Mouse (Mus musculus) heart, adult 2 months (tissue): Measurements from ENCODE around the gene Ttc23. TPM values are rescaled to one million over a fixed set of nuclear protein-coding genes. Genes with fewer than 3 reads are reported as not detected.

Experiments
- DNase-seq, 2 experiments: peaks; one replicate each; pipeline ENCODE4 v3.0.0; 2021
- H3K27ac ChIP-seq: fragments of 200-600 bp; 2 replicates; pipeline ENCODE4 v1.8.1; 2022
- H3K27me3 ChIP-seq: fragments of 200-500 bp; 2 replicates; pipeline ENCODE4 v1.6.1; 2012; ENCODE audit warnings: mild to moderate bottlenecking, low read length, inconsistent platforms, mixed read lengths; ENCODE audit not compliant: control insufficient read depth, insufficient read depth
- H3K36me3 ChIP-seq: fragments of 200-500 bp; 2 replicates; pipeline ENCODE4 v1.6.1; 2012; ENCODE audit warnings: low read length, inconsistent platforms; ENCODE audit not compliant: control insufficient read depth, insufficient read depth
- H3K4me1 ChIP-seq: fragments of 200-500 bp; 2 replicates; pipeline ENCODE4 v1.6.1; 2011; ENCODE audit warnings: low read length; ENCODE audit not compliant: control insufficient read depth, insufficient read depth
- H3K4me3 ChIP-seq: fragments of 200-600 bp; 2 replicates; pipeline ENCODE4 v1.8.1; 2022
- H3K79me2 ChIP-seq: fragments of 200-500 bp; replicated peaks from 2 replicates; pipeline ENCODE4 v1.6.1; 2012; ENCODE audit warnings: mild to moderate bottlenecking, inconsistent platforms, low read length, moderate library complexity, mixed read lengths; ENCODE audit not compliant: control insufficient read depth, insufficient read depth
- H3K9ac ChIP-seq: fragments of 200-500 bp; 2 replicates; pipeline ENCODE4 v1.6.1; 2012; ENCODE audit warnings: low read depth, mild to moderate bottlenecking, control low read depth, inconsistent platforms, low read length, mixed read lengths
- CTCF ChIP-seq: fragments of 200-600 bp; IDR thresholded peaks from 2 replicates; pipeline ENCODE4 v1.8.1; 2022; ENCODE audit warnings: antibody characterized with exemption, mild to moderate bottlenecking, moderate library complexity
- EP300 ChIP-seq: fragments of 200-500 bp; IDR thresholded peaks from 2 replicates; pipeline ENCODE4 v1.6.1; 2011; ENCODE audit warnings: low read depth, low read length, control low read depth; ENCODE audit not compliant: insufficient read depth
- POLR2A ChIP-seq: fragments of 200-500 bp; IDR thresholded peaks from 2 replicates; pipeline ENCODE4 v1.6.1; 2011; ENCODE audit warnings: mild to moderate bottlenecking, low read depth, low read length, control low read depth; ENCODE audit not compliant: insufficient read depth
- WGBS: fragments of 180-500 bp; shearing (Covaris S2); methylation state at CpG from one replicate; pipeline ENCODE4 v1.1.7; 2018; 5-methylcytosine and 5-hydroxymethylcytosine counted together
- intact Hi-C: fragments of 180-260 bp; cut with DNase I; formaldehyde crosslinking; loops from one replicate; pipeline ENCODE4 v1.15.1; 2025
- polyA plus RNA-seq: library from polyadenylated mRNA; depleted of rRNA; stranded (reverse); fragments of >200 nt; gene quantifications from 2 replicates; pipeline ENCODE4 v1.2.3, GENCODE M21; 2012
- total RNA-seq, 2 experiments: library from RNA; stranded (reverse); gene quantifications; 2 replicates each; pipeline ENCODE4 v1.2.3; 2021

Gene Ttc23
- total and polyA plus RNA-seq, 3 experiments, result 3.6 to 20.7 (median 18.6) TPM

DNA sequence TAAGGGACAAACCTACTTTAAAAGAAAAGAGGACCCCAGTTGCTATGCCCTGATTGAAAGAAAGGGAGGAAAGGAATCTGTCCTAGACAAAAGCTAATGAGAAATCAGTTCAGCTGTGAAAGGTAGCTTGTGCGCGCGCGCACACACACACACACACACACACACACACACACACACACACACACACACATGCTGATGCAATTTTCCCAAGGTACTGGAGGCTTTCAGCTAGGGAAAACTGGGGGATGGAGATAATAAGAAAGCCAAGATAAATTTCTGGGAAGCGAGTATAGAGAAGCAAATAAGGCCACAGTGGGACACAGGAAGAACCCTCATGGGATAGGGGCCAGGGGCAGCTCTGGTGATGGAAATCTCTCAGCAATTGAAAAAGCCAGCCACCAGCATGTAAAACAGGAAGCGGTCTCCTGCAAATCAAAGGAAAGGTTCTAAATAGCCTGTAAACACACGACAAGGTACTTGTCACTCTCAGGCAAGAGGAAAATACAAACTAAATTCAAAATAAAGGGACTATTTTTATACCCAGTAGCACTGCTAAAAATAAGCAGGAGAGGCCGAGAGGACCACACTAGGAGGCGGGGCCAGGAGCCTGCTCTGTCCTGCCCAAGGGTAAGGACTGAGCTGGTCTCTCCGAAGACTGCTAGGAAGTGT, 33.3 kb upstream of the Ttc23 start:
- WGBS, result 12% methylated on average over 10 of the region's 10 CpGs
- no peaks in the 10 kb centered on the region for H3K79me2 ChIP-seq
- intact Hi-C loops, result loop anchor here (2.0 kb wide), 1 partner anchor 51 kb away; no protein-coding TSS in a partner anchor
- H3K4me1 ChIP-seq, result peaks cover 16% of the 10 kb centered on the region
- H3K36me3 ChIP-seq, result peaks cover 13% of the 10 kb centered on the region
- H3K4me3 ChIP-seq, result peak overlapping the region; percentile 31
- peak; percentile 51 to 71 for DNase-seq
- peak overlapping the region; percentile 28; the same call in 1 of the 2 replicates for H3K9ac ChIP-seq
- H3K27ac ChIP-seq, result peak overlapping the region; percentile 92
- H3K27me3 ChIP-seq, result no peaks in the 10 kb centered on the region
- TF ChIP-seq EP300, result 0 out of 2 replicates have a peak, but pooled peaks have one; percentile 54
- no peak for TF ChIP-seq CTCF
- 0 out of 2 replicates have a peak, but pooled peaks have one; percentile 40 for TF ChIP-seq POLR2A

DNA sequence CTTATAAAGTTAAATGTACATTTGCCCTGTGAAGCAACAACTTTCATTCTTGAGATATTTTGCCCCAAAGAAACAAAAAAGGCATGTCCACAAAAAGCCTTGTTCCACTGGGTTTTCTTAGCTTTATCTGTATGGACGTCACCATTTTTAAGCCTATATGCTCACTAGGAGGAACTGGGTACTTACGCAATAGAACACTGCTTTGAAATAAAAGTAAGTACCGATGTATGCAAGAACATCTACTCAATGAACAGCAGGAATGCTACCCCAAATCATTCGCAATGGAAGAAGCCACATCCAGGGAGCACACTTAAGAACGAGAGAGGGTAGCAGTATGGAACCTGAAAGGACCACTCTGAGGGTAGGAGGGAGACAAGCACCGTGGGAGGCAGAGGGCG, 32.7 kb upstream of the Ttc23 start:
- Histone ChIP-seq H3K27me3 (no peaks in the 10 kb centered on the region), H3K4me1 (peaks cover 16% of the 10 kb centered on the region), H3K27ac (peak overlapping the region; percentile 92), H3K79me2 (no peaks in the 10 kb centered on the region), H3K36me3 (peaks cover 13% of the 10 kb centered on the region), H3K4me3 (peak overlapping the region; percentile 31), H3K9ac (no peak overlapping the region; the same call in 1 of the 2 replicates)
- TF ChIP-seq POLR2A, result no peak
- TF ChIP-seq CTCF, result no peak
- no peak for TF ChIP-seq EP300
- intact Hi-C loops, result no loop called here
- 72% methylated on average over 7 of the region's 7 CpGs for WGBS
- no peak for DNase-seq

DNA sequence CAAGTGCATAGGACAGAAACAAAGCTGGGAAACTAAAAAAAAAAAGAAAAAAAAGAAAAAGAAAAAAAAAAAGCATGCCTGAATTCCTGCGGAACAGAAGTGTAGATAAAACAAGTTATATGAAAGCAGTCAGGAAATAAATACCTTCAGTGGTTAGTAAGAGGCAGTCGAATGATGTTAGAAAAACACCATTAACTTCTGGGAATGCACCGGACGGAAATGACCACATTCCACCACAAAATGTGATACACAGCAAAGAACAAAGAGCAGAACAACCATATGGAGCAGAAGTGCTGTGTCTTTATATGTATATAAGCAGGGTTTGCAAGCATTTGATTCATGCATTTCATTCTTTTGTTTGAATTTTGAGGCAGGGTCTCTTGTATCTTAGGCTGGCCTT, 30.3 kb upstream of the Ttc23 start:
- H3K27ac ChIP-seq, result peak overlapping the region; percentile 30; the same call in 1 of the 2 replicates
- H3K4me3 ChIP-seq, result no peak overlapping the region
- intact Hi-C loops, result no loop called here
- 40% methylated on average over 4 of the region's 4 CpGs for WGBS
- peaks cover 22% of the 10 kb centered on the region for H3K4me1 ChIP-seq
- H3K79me2 ChIP-seq, result no peaks in the 10 kb centered on the region
- peaks cover 22% of the 10 kb centered on the region for H3K36me3 ChIP-seq
- no peak for DNase-seq
- H3K27me3 ChIP-seq, result no peaks in the 10 kb centered on the region
- H3K9ac ChIP-seq, result no peak overlapping the region
- TF ChIP-seq CTCF (no peak), EP300 (no peak), POLR2A (no peak)

DNA sequence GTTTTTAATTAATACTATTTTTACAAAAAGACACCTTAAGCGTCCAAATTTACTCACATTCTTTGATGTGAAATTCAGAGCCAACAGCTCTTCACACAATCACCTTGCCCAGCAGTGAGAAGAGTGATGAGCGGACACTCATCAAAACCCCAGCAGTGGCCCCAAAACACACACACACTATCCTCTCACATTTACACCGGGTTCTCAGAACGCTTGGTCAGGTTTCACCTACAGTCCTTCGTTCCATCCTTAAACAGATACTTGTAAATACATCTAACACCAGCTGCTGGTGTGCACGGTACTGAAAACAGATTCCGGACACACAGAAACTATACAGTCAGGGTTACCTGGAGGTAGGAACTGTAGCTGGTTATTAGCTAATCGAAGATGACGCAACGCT, 29.6 kb upstream of the Ttc23 start:
- no peaks in the 10 kb centered on the region for H3K79me2 ChIP-seq
- H3K4me3 ChIP-seq, result no peak overlapping the region
- DNase-seq, result no peak
- H3K27me3 ChIP-seq, result no peaks in the 10 kb centered on the region
- no peak overlapping the region for H3K9ac ChIP-seq
- no peak for TF ChIP-seq EP300
- TF ChIP-seq CTCF, result no peak
- TF ChIP-seq POLR2A, result no peak
- WGBS, result 93% methylated on average over 10 of the region's 10 CpGs
- H3K36me3 ChIP-seq, result peaks cover 25% of the 10 kb centered on the region
- peaks cover 24% of the 10 kb centered on the region for H3K4me1 ChIP-seq
- no peak overlapping the region; the same call in 1 of the 2 replicates for H3K27ac ChIP-seq
- intact Hi-C loops, result no loop called here

DNA sequence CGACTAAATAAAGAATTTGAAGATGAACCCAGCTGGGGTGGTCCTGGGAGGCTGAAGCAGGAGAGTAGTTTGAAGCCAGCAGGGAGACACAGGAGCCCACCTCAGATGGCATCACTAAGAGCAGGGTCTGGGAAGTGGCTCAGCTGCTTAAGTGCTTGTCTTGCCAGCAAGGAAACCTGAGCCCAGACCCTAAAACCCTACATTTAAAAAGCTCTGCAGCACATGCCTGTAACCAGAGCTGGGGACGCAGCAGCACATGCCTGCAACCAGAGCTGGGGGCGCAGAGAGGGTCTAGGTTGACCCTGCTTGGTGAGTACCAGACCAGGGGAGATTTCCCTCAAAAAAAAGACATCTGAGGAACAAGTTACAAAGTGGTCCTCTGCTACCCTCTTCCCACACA, 28.9 kb upstream of the Ttc23 start:
- intact Hi-C loops, result no loop called here
- H3K27ac ChIP-seq, result no peak overlapping the region
- H3K4me1 ChIP-seq, result peaks cover 21% of the 10 kb centered on the region
- 93% methylated on average over 3 of the region's 3 CpGs for WGBS
- TF ChIP-seq POLR2A, result no peak
- H3K4me3 ChIP-seq, result no peak overlapping the region
- H3K36me3 ChIP-seq, result peaks cover 25% of the 10 kb centered on the region
- H3K9ac ChIP-seq, result no peak overlapping the region
- H3K79me2 ChIP-seq, result no peaks in the 10 kb centered on the region
- no peaks in the 10 kb centered on the region for H3K27me3 ChIP-seq
- DNase-seq, result no peak

DNA sequence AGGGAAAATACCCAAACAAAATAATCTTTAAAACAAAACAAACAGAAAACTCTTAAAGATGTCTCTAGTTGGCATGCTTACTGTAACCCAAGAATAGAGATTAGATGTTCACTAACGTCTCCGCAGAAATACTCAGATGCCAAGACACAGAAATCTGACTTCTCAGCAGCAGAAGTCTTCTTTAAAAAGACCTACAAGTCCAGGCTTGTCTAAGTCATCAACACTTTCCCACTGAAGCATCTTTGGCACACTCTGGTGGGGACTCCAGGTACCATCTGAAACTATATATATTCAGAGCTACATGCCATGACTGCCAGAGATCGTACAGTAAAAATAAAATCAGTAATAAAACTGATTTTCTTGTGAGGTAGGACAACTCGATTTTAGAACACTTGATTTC, 27.4 kb upstream of the Ttc23 start:
- no peak for DNase-seq
- 48% methylated on average over 4 of the region's 4 CpGs for WGBS
- H3K79me2 ChIP-seq, result no peaks in the 10 kb centered on the region
- TF ChIP-seq CTCF (peak; percentile 67), EP300 (no peak)
- H3K27me3 ChIP-seq, result no peaks in the 10 kb centered on the region
- H3K9ac ChIP-seq, result no peak overlapping the region
- intact Hi-C loops, result loop anchor here (5.0 to 10.0 kb wide), 3 partner anchors 153 to 485 kb away; partner anchors contain the start of gene Mef2a
- H3K27ac ChIP-seq, result no peak overlapping the region
- peaks cover 16% of the 10 kb centered on the region for H3K36me3 ChIP-seq
- peaks cover 19% of the 10 kb centered on the region for H3K4me1 ChIP-seq
- no peak overlapping the region for H3K4me3 ChIP-seq
